Mouse (Mus musculus): ENCODE data around the gene Ilf2.

DNA sequence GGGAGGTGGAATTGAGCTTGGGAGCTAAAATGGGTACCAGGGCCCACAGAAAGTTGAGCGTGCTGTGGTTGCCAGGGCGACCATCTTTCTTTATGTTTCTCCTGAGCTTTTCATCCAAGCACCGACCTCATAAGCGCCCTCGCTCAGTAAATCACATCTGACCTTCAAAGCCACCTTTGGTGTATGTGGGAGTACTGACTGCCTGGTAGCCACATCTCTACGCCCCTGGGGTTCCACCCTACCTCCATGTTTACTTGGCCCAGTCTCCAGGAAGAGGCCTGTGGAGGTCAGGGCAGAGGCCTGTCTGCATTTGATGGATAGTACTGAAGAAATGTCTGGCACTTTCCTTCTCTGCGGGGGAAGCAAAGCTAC is 28.8 kb upstream of the Ilf2 start:
- no peak for TF ChIP-seq CTCF (IDR thresholded peaks at IDR 0.05; ENCODE audit: borderline replicate concordance, control insufficient read depth, extremely low read depth, insufficient read depth, low read length, poor library complexity)
- no peak for TF ChIP-seq POLR2A (IDR thresholded peaks at IDR 0.05; ENCODE audit: control insufficient read depth, extremely low read depth, insufficient read depth, low read length, poor library complexity)
